Mouse (Mus musculus) thymus, adult 2 months (tissue): Measurements from ENCODE around the gene St8sia1. TPM values are rescaled to one million over a fixed set of nuclear protein-coding genes. Genes with fewer than 3 reads are reported as not detected.

Source experiments
- DNase-seq: peaks from one replicate; pipeline ENCODE4 v3.0.0; 2021
- H3K27ac ChIP-seq: fragments of 200-500 bp; 2 replicates; pipeline ENCODE4 v1.5.1; 2012; ENCODE audit warnings: low read length, control low read depth; ENCODE audit not compliant: control insufficient read depth, insufficient read depth
- H3K27me3 ChIP-seq: fragments of 200-500 bp; 2 replicates; pipeline ENCODE4 v1.6.1; 2012; ENCODE audit warnings: mild to moderate bottlenecking, low read length, moderate library complexity, mixed read lengths; ENCODE audit not compliant: control insufficient read depth, insufficient read depth
- H3K36me3 ChIP-seq: fragments of 200-500 bp; 2 replicates; pipeline ENCODE4 v1.6.1; 2012; ENCODE audit warnings: mild to moderate bottlenecking, low read length, moderate library complexity; ENCODE audit not compliant: control insufficient read depth, insufficient read depth
- H3K4me1 ChIP-seq: fragments of 200-500 bp; replicated peaks from 2 replicates; pipeline ENCODE4 v1.6.1; 2012; ENCODE audit warnings: low read length; ENCODE audit not compliant: control insufficient read depth, insufficient read depth
- H3K4me3 ChIP-seq: fragments of 200-500 bp; 2 replicates; pipeline ENCODE4 v1.5.1; 2012; ENCODE audit warnings: mild to moderate bottlenecking, low read length, control low read depth, moderate library complexity; ENCODE audit not compliant: control insufficient read depth, insufficient read depth
- CTCF ChIP-seq: fragments of 200-500 bp; IDR thresholded peaks from 2 replicates; pipeline ENCODE4 v1.5.1; 2012; ENCODE audit warnings: mild to moderate bottlenecking, control low read depth, low read length, moderate library complexity, borderline replicate concordance; ENCODE audit not compliant: control insufficient read depth, poor library complexity, insufficient read depth; ENCODE audit errors: extremely low read depth
- POLR2A ChIP-seq: fragments of 200-500 bp; IDR thresholded peaks from 2 replicates; pipeline ENCODE4 v1.6.1; 2012; ENCODE audit warnings: mild to moderate bottlenecking, low read length, control low read depth, moderate library complexity; ENCODE audit not compliant: control insufficient read depth, poor library complexity, insufficient read depth; ENCODE audit errors: extremely low read depth
- WGBS: fragments of 180-500 bp; shearing (Covaris S2); methylation state at CpG from one replicate; pipeline ENCODE4 v1.1.7; 2018; 5-methylcytosine and 5-hydroxymethylcytosine counted together
- polyA plus RNA-seq: library from polyadenylated mRNA; depleted of rRNA; stranded (reverse); fragments of >200 nt; gene quantifications from 2 replicates; pipeline ENCODE4 v1.2.3, GENCODE M21; 2012

Gene St8sia1
- polyA plus RNA-seq, 1 experiment = 22.6 TPM

DNA sequence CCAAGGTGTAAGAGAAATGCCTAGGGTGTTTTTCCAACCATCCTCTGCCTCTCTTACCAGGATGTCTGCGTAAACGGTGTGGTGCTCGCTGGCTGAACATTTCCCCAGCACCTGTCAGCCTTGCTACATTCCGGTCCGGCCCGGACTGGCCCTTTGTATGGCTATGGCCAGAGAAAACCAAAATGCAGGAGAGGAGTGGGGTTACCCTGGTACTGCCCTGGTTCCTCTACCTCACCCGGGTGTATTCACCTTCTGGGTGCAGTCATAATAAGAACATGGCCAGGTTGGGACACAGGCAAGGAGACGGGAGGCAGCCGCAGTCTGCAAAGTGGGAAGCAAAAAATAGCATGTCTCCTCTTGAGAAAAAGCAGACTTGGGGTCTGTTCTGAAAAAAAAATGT lies 169.2 kb downstream of the St8sia1 start:
- no peaks in the 10 kb centered on the region for H3K36me3 ChIP-seq
- H3K4me1 ChIP-seq = peaks cover 4% of the 10 kb centered on the region
- no peak overlapping the region for H3K4me3 ChIP-seq
- no peak overlapping the region for H3K27ac ChIP-seq
- 97% methylated on average over 9 of the region's 9 CpGs for WGBS
- no peak for DNase-seq
- TF ChIP-seq CTCF (no peak), POLR2A (no peak)
- H3K27me3 ChIP-seq = no peaks in the 10 kb centered on the region

DNA sequence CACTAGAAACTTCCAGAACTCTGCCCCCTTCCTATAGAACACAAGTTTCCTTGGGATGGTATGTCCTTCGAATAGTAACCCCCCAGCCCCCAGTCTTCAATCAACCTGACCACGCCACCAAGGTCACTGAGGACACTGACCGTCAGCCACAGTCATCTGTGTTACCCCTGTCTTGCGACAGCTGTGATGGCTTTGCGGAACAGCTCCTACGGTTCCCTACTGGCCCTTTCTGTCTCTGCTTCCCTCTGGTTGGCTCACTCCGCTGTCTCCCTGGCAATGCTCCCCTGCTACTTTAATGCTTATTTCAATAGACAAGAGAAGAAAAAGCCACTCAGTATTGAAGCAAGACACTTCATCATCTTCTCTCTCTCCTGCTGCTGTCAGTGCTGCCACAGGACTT lies 170.8 kb downstream of the St8sia1 start:
- H3K27me3 ChIP-seq = no peaks in the 10 kb centered on the region
- no peak overlapping the region for H3K4me3 ChIP-seq
- no peak for DNase-seq
- WGBS = 93% methylated on average over 7 of the region's 7 CpGs
- no peak for TF ChIP-seq POLR2A
- no peak for TF ChIP-seq CTCF
- H3K36me3 ChIP-seq = no peaks in the 10 kb centered on the region
- peaks cover 4% of the 10 kb centered on the region for H3K4me1 ChIP-seq
- H3K27ac ChIP-seq = no peak overlapping the region

DNA sequence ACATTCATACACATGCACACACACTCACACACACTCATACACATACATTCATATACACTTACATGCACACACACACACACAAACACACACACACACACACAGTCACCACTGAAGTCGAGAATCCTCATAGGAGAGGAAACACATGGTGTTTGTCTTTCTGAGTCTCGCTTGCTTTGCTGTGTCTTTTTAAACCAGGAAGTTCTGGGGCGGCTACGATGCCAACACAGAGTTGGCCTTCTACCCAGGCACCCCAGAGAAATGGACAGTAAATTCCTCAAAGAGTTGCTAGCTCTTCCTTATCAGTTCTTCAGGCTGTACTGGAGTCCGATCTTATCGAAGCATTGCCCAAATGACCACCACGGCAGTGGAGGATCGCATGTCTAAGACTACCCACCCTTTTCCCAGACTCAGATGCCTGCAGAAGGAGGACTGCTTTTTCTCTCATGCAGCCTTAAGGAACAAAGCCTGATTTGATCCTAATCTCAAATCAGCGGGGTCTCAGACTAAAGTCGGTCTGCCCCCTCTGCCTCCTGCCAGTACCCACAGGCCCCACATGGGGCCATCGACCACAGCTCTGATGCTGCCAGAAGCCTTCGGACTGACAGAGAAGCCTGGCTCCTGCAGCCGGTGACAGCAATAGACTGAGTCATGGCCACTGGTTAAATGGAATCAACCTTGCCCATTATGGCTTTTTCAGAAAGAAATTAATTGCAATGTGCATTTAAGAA lies 171.8 kb downstream of the St8sia1 start:
- 19% methylated on average over 13 of the region's 13 CpGs for WGBS
- peak; percentile 9 for DNase-seq

DNA sequence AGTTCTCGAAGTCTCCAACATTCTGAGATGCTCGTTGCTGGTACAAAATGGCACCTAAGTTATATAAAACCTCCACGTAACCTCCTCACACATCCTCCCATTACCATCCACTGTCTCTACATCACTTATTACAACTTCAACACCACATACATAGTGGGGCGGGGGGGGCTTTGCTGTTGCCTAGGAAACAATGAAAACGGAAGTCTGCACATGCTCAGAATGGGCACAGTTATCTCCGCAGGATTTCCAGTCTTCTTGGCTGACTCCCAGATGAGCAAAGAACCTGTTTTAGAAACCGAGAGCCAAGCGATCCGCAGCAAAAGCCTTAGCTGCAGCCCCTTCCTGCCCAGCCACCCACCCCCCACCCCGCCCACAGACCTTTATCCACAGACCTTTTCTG lies 174.5 kb downstream of the St8sia1 start:
- Histone ChIP-seq H3K36me3 (no peaks in the 10 kb centered on the region), H3K4me1 (peaks cover 4% of the 10 kb centered on the region), H3K4me3 (no peak overlapping the region), H3K27ac (no peak overlapping the region), H3K27me3 (no peaks in the 10 kb centered on the region)
- TF ChIP-seq CTCF (no peak), POLR2A (no peak)
- no peak for DNase-seq
- WGBS = 96% methylated on average over 10 of the region's 10 CpGs

More for the DNA sequence above, 171.8 kb downstream of the St8sia1 start:
- no peak for TF ChIP-seq POLR2A
- no peak for TF ChIP-seq CTCF
- H3K4me3 ChIP-seq = no peak overlapping the region
- H3K36me3 ChIP-seq = no peaks in the 10 kb centered on the region
- H3K27me3 ChIP-seq = no peaks in the 10 kb centered on the region
- no peak overlapping the region for H3K27ac ChIP-seq
- H3K4me1 ChIP-seq = peaks cover 4% of the 10 kb centered on the region

DNA sequence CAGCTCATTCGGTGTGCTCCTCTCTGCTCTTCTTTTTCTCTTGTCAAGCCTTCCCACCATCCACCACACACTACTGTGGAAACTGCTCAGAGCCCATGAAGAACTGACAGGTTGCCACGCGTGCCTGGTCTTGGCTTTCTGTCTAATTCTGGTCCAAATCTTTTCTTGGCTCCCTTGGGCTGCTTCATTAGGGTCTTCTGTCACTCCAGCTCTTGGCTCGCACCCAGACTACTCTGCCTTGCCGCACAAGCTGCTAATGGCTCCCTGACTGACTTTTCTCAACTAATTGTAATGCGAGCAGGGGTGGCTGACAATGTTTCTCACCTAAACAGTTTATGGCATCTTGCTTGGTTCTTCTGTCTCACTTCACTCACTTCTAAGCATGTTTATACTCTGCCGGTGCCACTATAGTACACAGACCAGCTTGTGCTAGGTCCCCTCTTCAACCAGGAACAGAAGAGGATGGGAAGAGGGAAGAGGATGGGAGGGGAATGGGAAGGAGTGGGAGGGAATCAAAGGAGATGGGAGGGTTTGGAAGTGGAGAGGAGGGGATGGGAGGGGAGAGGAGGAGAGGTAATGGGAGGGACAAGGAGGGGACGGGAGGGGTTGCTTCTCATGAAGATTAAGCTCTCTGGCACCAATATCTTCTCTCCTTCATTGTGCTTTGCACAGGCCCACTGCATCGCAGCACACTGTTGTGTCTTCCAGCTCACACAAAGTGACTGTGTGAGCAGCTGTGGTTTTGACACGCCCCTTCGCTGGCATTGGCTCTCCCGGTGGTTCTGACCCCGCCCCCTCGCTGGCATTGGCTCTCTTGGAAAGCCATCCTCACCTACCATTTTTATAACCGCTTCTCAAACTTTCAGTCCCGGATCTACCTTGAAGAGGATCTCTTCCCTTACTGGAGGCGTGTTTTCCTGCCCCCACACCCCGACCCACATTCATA lies 175.9 kb downstream of the St8sia1 start:
- H3K4me1 ChIP-seq = peaks cover 4% of the 10 kb centered on the region
- 92% methylated on average over 18 of the region's 18 CpGs for WGBS
- TF ChIP-seq POLR2A (no peak), CTCF (no peak)
- DNase-seq = no peak
- no peak overlapping the region for H3K27ac ChIP-seq
- H3K27me3 ChIP-seq = no peaks in the 10 kb centered on the region
- H3K4me3 ChIP-seq = no peak overlapping the region
- H3K36me3 ChIP-seq = no peaks in the 10 kb centered on the region

DNA sequence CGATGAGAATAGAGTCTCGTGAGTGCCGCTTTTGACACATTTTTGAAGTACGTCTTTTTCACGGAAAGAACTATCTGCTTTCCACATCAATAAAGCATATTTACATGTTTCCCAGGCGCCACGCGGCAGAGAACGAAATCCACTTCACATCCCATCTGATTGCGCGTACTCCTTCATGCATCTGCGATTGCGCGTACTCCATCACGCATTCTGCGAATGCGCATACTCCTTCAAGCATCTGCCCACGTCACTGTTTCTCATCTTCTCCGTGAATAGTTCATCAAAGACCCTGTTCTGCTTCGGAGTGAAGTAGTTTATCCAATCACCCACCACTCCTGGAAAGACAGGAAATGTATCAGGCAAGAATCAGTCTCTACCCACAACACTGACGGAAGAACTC lies 178.1 kb downstream of the St8sia1 start:
- H3K36me3 ChIP-seq = no peaks in the 10 kb centered on the region
- H3K4me3 ChIP-seq = no peak overlapping the region
- H3K27ac ChIP-seq = no peak overlapping the region
- no peaks in the 10 kb centered on the region for H3K27me3 ChIP-seq
- TF ChIP-seq CTCF (no peak), POLR2A (no peak)
- WGBS = 94% methylated on average over 21 of the region's 21 CpGs
- H3K4me1 ChIP-seq = no peaks in the 10 kb centered on the region
- DNase-seq = no peak
